Mouse (Mus musculus) left cerebral cortex, postnatal 10 days (tissue): ENCODE measurements around the gene Mcpt4. TPM values are rescaled to one million over a fixed set of nuclear protein-coding genes. Genes with fewer than 3 reads are reported as not detected.
"Not testable (repeated sequence)": the region's sequence is repeated elsewhere in the genome, so short reads cannot be mapped to it uniquely, and the experiment has no call there.

Source experiments
- DNase-seq, 2 experiments: peaks; one replicate each; pipeline ENCODE4 v3.0.0; 2021 to 2022; ENCODE audit warnings: low spot score in 2 of 2, mixed read lengths in 1 of 2; ENCODE audit errors: extremely low spot score in 1 of 2
- intact Hi-C: fragments of 180-260 bp; cut with DNase I; formaldehyde crosslinking; loops from one replicate; pipeline ENCODE4 v1.15.1; 2025
- total RNA-seq, 2 experiments: library from RNA; stranded (reverse); gene quantifications; 2 replicates each; pipeline ENCODE4 v1.2.3; 2021

The Mcpt4 gene
- not detected for total RNA-seq

- DNase-seq, intact Hi-C loops: not testable (repeated sequence)
Measured at GRCm38 (mm10) chr14:56062213-56062612, at the start of gene Mcpt4. Gene Mcpt4 (minus strand): TSS chr14:56062313.

DNA sequence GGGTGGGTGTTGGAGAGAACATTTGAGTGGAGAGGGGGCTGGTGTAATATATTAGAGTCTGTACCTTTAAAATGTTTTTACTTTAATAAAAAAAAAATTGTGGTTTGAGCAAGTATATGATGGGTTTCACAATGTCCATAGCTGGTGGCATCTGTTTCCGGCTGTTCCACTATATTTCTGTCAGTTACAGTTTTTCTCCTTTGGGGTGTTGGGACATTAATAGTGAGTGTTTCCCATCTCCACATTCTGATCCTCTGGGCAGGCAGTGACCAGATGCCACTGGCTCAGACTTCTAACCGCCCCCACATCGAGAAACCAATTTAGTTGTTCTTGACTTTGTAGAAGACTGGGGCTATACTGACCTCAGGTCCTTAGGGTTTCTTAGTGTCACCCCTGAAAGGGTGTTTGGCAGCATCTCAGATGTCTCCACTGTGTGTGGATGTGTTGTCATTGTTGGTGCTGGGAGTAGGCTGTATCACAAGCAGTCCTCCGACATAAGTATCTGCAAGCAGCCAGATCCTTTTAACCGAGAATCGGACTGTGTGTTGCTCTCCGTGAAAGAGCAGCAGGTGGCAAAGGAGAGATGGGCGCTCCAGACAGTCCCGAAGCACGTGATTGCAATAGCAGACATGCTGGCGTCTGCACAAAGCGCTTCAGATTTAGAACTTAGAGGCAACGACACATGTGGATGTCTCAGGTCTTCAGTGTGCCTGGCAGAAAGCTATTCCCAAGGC lies 43.5 kb upstream of the Mcpt4 start:
- no peak for DNase-seq
- intact Hi-C loops = no loop called here

DNA sequence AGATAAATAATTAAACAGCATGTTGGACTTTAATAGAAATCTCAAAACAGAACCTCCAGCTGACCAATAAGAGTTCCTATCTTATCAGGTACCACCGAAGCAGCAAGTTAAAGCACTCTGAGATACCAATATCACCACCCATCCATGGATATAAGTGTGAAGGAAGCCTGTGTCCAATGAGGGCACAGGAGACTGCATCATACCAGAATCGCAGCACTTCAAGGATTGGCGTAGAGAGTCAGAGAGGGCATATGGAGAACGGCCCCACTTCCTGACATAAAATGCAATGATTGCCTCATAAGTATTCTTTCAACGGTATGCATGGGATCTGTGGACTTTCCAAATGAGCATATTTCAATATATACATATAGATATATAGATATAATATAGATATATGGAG lies 42.9 kb upstream of the Mcpt4 start:
- no peak for DNase-seq
- intact Hi-C loops = no loop called here

DNA sequence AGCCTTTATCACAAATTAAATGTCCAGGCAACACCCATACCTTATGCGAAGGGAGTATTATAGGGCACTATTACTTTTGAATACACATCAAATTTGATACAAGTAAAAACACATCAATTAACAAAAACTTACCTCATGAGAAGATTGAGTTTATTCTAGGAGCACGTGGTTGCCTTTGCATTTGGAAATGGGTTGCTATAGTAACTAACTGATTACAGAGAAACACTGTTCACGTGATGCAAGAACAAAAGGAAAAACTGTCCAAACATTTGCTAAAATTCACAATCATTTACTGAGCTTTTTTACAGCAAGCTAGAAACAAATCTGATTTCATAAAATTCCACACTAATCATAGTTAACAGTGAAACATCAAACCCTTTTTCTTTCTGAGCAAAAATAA lies 41.3 kb upstream of the Mcpt4 start:
- intact Hi-C loops = no loop called here
- DNase-seq = no peak

GRCm38 (mm10) chr14:56102386-56102785 lies 40.3 kb upstream of the Mcpt4 start, which contains the start of gene Ctsg:
Gene Ctsg (minus strand): TSS chr14:56102574.
- DNase-seq = no peak
- intact Hi-C loops = no loop called here

DNA sequence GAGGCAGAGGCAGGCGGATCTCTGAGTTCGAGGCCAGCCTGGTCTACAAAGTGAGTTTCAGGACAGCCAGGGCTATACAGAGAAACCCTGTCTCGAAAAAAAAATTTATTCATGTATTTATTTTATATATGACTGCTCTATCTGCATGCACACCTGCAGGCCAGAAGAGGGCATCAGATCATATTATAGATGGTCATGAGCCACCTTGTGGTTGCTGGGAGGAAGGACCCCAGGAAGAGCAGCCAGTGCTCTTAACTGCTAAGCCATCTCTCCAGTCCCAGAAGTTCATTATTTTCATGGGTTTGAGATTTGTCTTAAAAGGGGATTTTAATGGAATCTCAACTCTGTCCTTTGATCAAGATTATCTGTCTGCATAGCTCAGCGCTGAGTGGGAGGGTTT lies 36.8 kb upstream of the Mcpt4 start:
- no peak for DNase-seq
- intact Hi-C loops = no loop called here

- intact Hi-C loops = no loop called here
- DNase-seq = no peak
Measured at GRCm38 (mm10) chr14:56097597-56097996, 35.5 kb upstream of the Mcpt4 start.

DNA sequence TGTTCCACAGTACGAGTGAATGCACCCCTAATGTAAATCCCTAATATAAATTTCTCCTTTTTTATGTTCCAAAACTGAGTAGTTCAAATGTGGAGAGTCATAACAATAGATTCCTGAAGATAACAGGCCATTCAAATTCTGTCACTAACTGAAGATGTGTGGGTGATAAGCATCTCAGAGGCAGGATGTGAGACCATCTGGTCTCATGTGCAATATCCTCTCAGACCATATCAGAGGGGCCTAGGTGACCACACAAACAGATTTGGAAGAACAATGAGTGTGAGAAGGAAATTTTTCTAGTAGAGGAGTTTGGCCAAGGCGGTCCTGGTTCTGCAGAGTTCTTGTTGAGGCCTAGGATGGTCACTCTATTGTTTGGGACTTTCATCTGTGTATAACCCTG lies 31.2 kb upstream of the Mcpt4 start:
- no peak for DNase-seq
- intact Hi-C loops = no loop called here

GRCm38 (mm10) chr14:56086711-56087110 lies 24.6 kb upstream of the Mcpt4 start:
- DNase-seq = no peak
- intact Hi-C loops = no loop called here

GRCm38 (mm10) chr14:56085167-56085566 lies 23.1 kb upstream of the Mcpt4 start, which contains the start of gene Mcpt8:
Gene Mcpt8 (minus strand): TSS chr14:56085273.
- intact Hi-C loops = no loop called here
- DNase-seq = no peak

DNA sequence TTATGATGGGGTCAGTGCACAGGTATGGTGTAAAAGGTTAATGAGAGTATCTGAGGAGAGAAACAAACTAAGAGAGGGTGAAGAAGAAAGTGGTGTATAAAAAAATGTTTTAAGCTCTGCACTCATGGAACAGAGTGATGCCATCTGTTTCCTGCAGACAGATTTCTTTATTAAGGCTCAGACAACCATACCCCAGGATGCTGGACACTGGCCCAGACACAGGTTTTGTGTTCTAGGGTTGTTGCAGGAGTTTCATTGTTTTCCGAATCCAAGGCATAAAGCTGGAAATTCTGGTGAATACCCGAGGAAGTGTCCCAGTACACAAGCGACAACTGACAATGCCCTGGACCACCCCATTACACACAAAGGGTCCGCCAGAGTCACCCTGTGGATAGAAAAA lies 19.9 kb upstream of the Mcpt4 start:
- intact Hi-C loops = no loop called here
- no peak for DNase-seq

GRCm38 (mm10) chr14:56057722-56058121 lies 4.4 kb downstream of the Mcpt4 start:
- intact Hi-C loops = no loop called here
- DNase-seq = no peak

- no peak for DNase-seq
- intact Hi-C loops = no loop called here
Measured at GRCm38 (mm10) chr14:56055408-56055807, 6.7 kb downstream of the Mcpt4 start.

DNA sequence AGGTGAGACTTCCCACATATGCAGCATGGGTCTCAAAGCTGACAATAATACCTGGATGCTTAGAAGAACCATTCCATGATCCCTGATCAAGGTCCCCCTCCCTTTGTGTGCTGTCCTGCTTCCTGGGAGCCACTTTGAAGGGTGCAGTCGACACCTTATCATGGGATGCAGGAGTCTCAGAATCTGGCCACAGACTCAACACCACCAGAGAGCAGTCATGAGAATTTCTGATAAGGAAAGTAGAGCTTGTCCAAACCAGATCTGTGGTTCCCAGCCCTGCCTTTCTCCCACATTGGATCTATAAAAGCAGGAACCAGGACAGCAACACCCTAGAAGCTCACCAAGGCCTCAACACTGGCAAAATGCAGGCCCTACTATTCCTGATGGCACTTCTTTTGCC lies 20.3 kb downstream of the Mcpt4 start, which contains the start of gene Mcpt2:
Mcpt2 (plus strand) TSS at position 250 of the 400 bp plus-strand sequence.
- DNase-seq, intact Hi-C loops: not testable (repeated sequence)

DNA sequence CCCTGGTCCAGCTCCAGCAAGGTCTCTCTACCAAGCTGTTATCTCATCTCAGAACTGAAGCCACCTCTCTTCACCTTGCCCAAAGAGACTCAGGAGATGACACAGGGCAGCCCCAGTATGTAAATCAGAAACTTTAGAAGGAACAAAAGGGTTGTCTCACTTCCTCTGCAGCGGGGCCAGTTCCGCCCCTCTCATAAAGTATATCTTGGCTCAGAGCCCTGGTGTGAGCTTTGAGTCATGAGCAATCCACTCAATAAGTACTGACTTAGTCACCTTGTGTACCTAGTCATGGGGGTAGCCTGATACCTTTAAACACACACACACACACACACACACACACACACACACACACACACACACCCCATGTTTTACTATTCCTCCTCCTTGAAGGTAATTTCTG lies 27.7 kb downstream of the Mcpt4 start:
- intact Hi-C loops = no loop called here
- no peak for DNase-seq

GRCm38 (mm10) chr14:56030395-56030794 lies 31.7 kb downstream of the Mcpt4 start, which contains the start of gene Mcpt9:
Gene Mcpt9 (minus strand): TSS chr14:56030495.
- DNase-seq, intact Hi-C loops: not testable (repeated sequence)

GRCm38 (mm10) chr14:56021305-56021704 lies 40.8 kb downstream of the Mcpt4 start:
- DNase-seq, intact Hi-C loops: not testable (repeated sequence)

DNA sequence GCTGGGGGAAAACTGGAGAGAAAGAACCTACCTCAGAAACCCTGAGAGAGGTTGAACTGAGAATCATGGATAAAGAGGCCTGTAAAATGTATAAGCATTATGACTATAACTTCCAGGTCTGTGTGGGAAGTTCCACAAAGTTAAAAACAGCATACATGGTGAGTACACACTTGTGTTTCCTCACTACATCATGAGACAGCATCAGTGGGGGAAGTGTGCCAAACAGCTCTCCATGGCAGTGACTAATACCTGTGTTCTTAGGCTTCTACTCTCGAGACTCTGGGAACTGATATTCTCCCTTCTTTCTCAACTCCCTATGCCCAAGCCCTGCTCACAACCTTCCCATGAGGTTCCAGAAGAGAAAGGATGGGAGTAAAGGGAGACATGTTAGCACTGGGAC lies 42.7 kb downstream of the Mcpt4 start:
- intact Hi-C loops = no loop called here
- no peak for DNase-seq

GRCm38 (mm10) chr14:56017671-56018070 lies 44.4 kb downstream of the Mcpt4 start, which contains the start of gene Mcpt1:
Gene Mcpt1 (plus strand): TSS chr14:56017971.
- DNase-seq, intact Hi-C loops: not testable (repeated sequence)

DNA sequence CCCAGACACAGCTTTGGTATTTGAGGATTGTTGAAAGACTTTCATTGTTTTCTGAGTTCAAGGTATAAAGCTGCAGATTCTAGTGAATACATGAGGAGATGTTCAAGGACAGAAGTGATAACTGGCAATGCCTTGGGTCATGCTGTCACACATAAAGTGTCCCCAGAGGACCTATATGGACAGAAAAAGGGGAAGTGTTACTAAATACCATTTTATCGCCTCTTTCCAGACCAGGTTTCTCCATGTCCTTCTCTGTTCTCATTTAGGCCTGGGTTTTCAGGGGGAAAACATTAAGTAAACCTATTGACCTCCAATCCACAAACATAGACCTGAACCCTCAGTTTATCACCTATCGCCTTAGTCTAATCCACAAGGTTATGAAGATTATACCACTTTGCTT lies 48.2 kb downstream of the Mcpt4 start:
- intact Hi-C loops = no loop called here
- DNase-seq = no peak

DNA sequence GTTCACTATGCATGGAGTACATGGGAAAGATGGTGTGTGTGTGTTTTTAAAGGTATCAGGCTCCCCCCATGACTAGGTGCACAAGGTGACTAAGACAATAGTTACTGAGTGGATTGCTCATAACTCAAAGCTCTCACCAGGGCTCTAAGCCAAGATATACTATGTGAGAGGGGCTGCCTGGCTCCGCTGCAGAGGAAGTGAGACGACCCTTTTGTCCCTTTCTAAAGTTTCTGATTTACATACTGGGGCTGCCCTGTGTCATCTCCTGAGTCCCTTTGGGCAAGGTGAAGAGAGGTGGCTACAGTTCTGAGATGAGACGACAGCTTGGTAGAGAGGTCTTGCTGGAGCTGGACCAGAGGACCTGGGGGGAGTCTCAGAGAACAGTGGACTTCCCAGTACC lies 49.0 kb downstream of the Mcpt4 start:
- intact Hi-C loops = no loop called here
- DNase-seq = no peak
